Mouse (Mus musculus) liver, postnatal 0 days (tissue): ENCODE data around the gene Cacna1f.

Experiments
- CTCF ChIP-seq: sonication (generic); IDR thresholded peaks from 2 replicates; pipeline ENCODE4 v1.5.1; 2016; ENCODE audit warnings: antibody characterized with exemption, low read depth
- EP300 ChIP-seq: IDR thresholded peaks from 2 replicates; pipeline ENCODE4 v1.6.1; 2016; ENCODE audit warnings: antibody characterized with exemption, low read depth, mild to moderate bottlenecking

- TF ChIP-seq EP300 = no peak
- no peak for TF ChIP-seq CTCF
These were observed 40.5 kb upstream of the Cacna1f start for GRCm38 (mm10) chrX:7566352-7566751.
